Mouse (Mus musculus) brain, embryonic 14.5 days (tissue): ENCODE results near the gene 2310030G06Rik. TPM values are rescaled to one million over a fixed set of nuclear protein-coding genes. Genes with fewer than 3 reads are reported as not detected.

Experiments
- DNase-seq: peaks from one replicate; pipeline ENCODE4 v3.0.0-alpha.2; 2011; ENCODE audit warnings: low read depth
- CTCF ChIP-seq: fragments of 200-500 bp; IDR thresholded peaks from 2 replicates; pipeline ENCODE4 v1.5.1; 2012; ENCODE audit warnings: inconsistent platforms, mild to moderate bottlenecking, moderate library complexity, borderline replicate concordance; ENCODE audit not compliant: insufficient read depth, insufficient read length; ENCODE audit errors: extremely low read depth
- POLR2A ChIP-seq: fragments of 200-500 bp; IDR thresholded peaks from 2 replicates; pipeline ENCODE4 v1.6.1; 2012; ENCODE audit warnings: mild to moderate bottlenecking, inconsistent platforms, borderline replicate concordance; ENCODE audit not compliant: poor library complexity, insufficient read depth, insufficient read length, severe bottlenecking; ENCODE audit errors: extremely low read depth
- polyA plus RNA-seq: library from polyadenylated mRNA; depleted of rRNA; stranded (reverse); fragments of >200 nt; gene quantifications from 2 replicates; pipeline ENCODE4 v1.2.3, GENCODE M21; 2012

The 2310030G06Rik gene
- polyA plus RNA-seq, 1 experiment = 1.7 TPM

- no peak for DNase-seq
Observed at GRCm38 (mm10) chr9:50721061-50721460, 25.3 kb downstream of the 2310030G06Rik start.

GRCm38 (mm10) chr9:50718878-50719277 lies 27.5 kb downstream of the 2310030G06Rik start:
- no peak for TF ChIP-seq POLR2A
- no peak for TF ChIP-seq CTCF
- no peak for DNase-seq

More at GRCm38 (mm10) chr9:50721061-50721460, 25.3 kb downstream of the 2310030G06Rik start:
- no peak for TF ChIP-seq POLR2A
- TF ChIP-seq CTCF = no peak

DNA sequence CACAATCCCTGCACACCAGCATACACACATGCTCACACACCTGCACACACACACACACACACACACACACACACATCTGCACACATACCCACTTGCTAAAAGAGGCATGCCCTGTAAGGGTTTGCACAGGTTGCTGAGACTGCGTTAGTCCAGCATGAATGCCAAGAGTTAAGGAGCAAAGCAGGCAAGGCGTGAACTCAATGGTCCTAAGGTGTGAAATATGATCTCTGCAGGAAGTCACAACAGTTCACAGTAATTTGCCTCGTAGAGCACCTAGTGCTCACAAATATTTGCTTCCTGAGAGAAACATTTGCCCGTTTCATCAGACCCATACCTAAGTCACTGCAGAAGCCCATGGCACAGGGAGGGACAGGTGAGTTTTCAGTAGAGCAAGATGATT lies 32.1 kb downstream of the 2310030G06Rik start:
- TF ChIP-seq CTCF (no peak), POLR2A (no peak)
- no peak for DNase-seq

DNA sequence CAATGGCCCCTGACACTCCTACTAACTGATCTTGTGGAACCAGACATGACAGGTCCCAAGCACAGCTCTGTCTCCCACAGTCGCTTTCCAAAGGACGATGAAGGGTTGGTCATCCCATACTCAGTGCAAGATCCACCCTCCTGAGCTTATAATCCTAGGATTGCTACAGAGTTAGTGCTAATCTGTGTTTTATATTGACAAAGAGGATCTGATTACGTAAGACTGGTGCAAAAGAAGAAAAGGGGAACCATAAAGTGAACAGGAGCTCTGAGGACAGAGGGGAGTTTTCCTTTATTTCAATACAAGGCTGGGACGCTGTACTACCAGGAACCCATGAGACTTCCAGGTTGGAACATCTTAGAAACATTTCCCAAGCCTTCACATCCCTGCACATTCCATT lies 35.0 kb downstream of the 2310030G06Rik start:
- TF ChIP-seq POLR2A = no peak
- TF ChIP-seq CTCF = no peak

GRCm38 (mm10) chr9:50709108-50709507 lies 37.2 kb downstream of the 2310030G06Rik start:
- TF ChIP-seq CTCF = peak; percentile 59; the same call in 1 of the 2 replicates
- no peak for TF ChIP-seq POLR2A
- DNase-seq = peak; percentile 62

More for the DNA sequence above, 35.0 kb downstream of the 2310030G06Rik start:
- no peak for DNase-seq

DNA sequence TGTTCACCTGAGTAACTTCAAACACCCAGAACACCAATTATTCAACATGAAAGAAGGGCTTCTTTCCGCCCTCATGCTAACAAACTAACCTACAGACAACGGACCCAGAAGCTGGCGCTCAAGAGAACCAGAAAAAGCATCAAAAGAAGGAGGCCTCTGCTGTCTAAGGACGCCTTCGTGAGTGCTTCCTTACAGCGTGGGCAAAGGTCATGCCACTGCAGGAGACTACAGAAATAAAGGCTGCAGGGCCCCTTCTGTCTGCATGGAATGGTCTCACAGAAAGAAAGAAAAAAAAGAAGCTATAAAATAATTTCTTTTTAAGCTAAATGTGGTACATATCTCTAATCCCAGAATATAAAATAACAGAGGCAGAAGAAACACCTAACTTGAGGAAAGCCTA lies 41.4 kb downstream of the 2310030G06Rik start:
- TF ChIP-seq POLR2A = no peak
- TF ChIP-seq CTCF = no peak
- peak; percentile 30 for DNase-seq

DNA sequence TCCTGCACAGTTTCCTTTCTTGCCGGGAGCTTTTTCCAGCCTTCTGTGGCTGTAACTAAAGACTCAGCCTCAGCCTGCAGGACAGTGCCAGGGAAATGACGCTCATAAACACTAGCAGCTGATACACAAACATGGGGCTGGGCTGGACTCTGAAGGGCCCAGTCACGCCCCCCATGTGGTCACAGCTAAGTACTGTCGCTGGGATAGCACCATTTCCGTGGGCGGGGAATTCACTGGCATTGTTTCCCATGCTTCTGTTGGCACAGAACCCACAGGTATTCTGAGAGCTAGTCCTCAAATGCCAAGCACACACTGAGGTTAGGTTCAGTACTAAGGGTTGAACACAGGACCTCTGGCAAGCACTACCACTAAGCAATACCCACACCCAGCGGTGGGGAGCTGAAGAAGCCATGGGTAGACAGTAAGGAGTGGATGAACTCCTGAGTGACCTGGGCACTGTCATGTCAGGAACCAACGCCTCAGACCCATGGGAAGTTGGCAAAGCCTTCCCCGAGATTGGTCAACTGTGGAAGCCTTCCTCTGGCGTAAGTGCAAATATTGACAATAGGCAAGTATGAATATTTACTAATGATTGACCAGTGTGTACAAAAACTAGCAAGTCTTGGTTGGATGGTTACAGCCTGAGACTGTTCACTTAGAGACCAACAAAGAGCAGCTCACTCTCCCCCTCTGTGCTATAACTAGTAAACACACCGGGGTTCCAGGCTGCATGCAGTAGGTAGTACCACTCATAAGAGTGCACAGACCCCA lies 45.2 kb downstream of the 2310030G06Rik start:
- TF ChIP-seq POLR2A = no peak
- TF ChIP-seq CTCF = no peak
- no peak for DNase-seq

- TF ChIP-seq CTCF = no peak
- no peak for TF ChIP-seq POLR2A
- peak; percentile 60 for DNase-seq
Observed at GRCm38 (mm10) chr9:50698418-50699409, 47.6 kb downstream of the 2310030G06Rik start.

DNA sequence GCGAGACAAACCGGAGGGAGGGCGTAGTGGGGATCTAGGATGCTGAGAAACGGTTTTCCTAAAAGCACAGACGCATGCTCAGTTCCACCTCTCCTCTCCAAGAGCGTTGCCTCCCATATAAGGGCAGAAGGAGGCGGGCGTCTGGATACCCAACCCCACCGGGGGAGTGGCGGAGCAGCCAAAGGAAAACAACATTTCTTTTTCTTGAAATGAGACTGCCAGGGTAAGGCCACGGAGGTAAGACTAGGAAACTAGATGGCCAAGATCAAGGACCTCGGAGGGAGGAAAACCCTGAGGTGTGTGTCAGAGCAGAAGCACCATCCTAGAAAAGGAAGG lies 48.7 kb downstream of the 2310030G06Rik start:
- no peak for TF ChIP-seq CTCF
- TF ChIP-seq POLR2A = no peak
- DNase-seq = peak; percentile 94

GRCm38 (mm10) chr9:50696851-50697705 lies 49.3 kb downstream of the 2310030G06Rik start:
- peak; percentile 63 for DNase-seq
- TF ChIP-seq CTCF = no peak
- no peak for TF ChIP-seq POLR2A
